Mouse (Mus musculus): ENCODE results near the gene Olfr598. TPM values are rescaled to one million over a fixed set of nuclear protein-coding genes. Genes with fewer than 3 reads are reported as not detected.
"Not testable (repeated sequence)": the region's sequence is repeated elsewhere in the genome, so short reads cannot be mapped to it uniquely, and the experiment has no call there.

The Olfr598 gene
- not detected in 3 replicates for total RNA-seq (2017)

DNA sequence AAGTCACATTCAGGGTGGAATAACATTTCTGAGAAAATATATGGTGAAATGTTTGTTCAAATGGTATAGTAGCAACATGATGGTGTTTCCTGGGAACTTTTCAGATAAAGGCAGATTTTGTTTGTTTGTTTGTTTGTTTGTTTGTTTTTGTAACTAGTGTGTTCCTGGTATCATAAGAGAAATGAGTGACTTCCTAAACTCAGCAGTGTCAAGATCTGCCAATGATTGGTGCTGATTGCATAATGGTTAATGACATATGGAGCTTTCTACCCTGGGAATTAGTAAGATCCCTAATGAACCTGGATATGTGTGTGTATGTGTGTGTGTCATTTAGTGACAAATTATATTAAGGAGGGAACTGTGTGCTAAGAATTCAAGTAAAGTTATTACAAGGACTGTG is at the start of gene Olfr598:
Gene Olfr598, plus strand, starts transcription at position 301 of the 400 bp plus-strand sequence.
- ATAC-seq (replicated peaks; ENCODE audit: insufficient number of reproducible peaks, low FRiP score, low TSS enrichment, poor library complexity, severe bottlenecking), result no peak

- ATAC-seq (replicated peaks; ENCODE audit: insufficient number of reproducible peaks, low FRiP score, low TSS enrichment, poor library complexity, severe bottlenecking), result not testable (repeated sequence)
These were observed 18.0 kb upstream of the Olfr598 start, which contains the start of gene Olfr596 for GRCm38 (mm10) chr7:103305348-103305747. Gene Olfr596 (plus strand): TSS chr7:103305648.

DNA sequence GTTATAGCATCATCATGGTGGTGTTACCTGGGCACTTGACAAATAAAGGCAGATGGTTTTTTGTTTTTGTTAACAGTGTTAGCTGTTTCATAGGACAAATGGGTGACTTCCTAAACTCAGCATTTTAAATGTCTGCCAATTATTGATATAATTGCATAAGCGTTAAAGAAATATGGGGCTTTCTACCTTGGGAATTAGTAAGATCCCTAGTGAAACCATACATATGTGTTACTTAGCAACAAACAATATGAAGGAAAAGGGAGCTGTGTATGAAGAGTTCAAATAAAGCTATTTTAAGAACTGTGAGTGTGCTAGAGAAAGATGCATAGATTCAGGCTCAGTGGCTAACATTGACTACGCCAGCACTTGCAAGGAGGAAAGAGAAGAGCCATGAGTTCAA is 7.4 kb upstream of the Olfr598 start, which contains the start of gene Olfr597:
Gene Olfr597, plus strand, starts transcription at position 301 of the 400 bp plus-strand sequence.
- not testable (repeated sequence) for ATAC-seq (replicated peaks; ENCODE audit: insufficient number of reproducible peaks, low FRiP score, low TSS enrichment, poor library complexity, severe bottlenecking)

DNA sequence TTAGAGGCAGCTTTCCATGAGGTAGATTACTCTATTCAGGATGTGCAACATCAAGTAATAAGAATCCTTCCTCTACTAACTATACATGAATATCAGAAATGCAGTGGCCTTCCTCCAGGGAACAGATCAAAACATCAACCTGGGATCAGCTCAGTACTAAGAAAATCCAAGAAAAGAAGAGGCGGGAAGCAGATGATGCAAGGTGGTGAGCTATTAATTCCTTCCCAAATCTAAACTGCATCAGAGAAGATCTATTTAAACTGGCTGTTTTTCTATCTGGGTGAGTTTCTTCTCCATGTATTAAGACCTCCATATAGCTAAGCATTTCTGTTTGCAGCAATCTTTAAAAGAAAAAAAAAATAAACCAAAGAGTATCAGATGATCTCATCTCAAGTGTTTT is 12.2 kb downstream of the Olfr598 start, which contains the start of gene Olfr599:
Gene Olfr599, plus strand, starts transcription at position 301 of the 400 bp plus-strand sequence.
- ATAC-seq (replicated peaks; ENCODE audit: insufficient number of reproducible peaks, low FRiP score, low TSS enrichment, poor library complexity, severe bottlenecking), result no peak

DNA sequence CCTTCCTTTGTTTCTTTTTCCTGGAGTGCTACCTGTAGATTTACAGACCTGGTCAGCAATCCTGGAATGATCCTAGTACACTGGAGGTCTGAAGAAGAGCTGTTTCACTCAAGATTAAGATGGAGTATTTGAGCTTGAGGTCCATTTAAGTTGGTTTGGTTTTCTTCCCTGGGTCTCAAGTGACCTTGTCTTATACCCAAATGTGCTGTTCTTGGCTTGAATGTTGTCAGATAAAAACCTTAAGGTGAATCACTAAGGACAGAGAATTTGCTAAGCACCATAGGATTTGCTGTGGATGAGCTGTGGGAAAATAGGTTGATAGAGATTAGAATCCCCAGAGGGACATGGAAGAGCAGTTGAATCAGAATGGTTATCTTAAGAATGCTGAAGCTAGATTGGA is 26.2 kb downstream of the Olfr598 start, which contains the start of gene Olfr600:
Gene Olfr600, minus strand, starts transcription at position 101 of the 400 bp plus-strand sequence.
- ATAC-seq (replicated peaks; ENCODE audit: insufficient number of reproducible peaks, low FRiP score, low TSS enrichment, poor library complexity, severe bottlenecking), result no peak

DNA sequence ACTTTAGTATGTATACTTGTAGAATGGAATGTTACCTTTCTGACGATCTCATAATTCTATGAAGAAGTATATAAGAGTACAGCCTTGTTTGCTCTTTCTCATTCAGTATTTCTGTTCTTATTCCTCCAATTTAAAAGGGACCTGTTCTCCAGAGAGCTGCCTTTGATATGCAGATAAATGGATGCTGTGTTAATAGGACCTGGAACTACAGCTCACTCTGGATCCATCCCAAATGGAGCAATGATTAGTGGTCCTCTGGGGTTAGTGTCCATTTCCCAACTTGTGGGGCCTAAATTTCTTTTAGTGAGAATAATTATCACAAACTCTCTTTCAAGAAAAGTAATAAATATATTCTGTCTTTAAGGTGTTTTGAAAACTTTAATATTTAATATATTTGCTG is 39.2 kb downstream of the Olfr598 start, which contains the start of gene Olfr601:
Gene Olfr601, minus strand, starts transcription at position 101 of the 400 bp plus-strand sequence.
- ATAC-seq (replicated peaks; ENCODE audit: insufficient number of reproducible peaks, low FRiP score, low TSS enrichment, poor library complexity, severe bottlenecking), result no peak

Other genes starting within 250 kb of the Olfr598 start
- gene Olfr584, start 241.7 kb upstream of the Olfr598 start, total RNA-seq (2017), result not detected in 3 replicates
- gene Olfr585, start 225.8 kb upstream of the Olfr598 start, total RNA-seq (2017), result 1.3 TPM in 1 of 3 replicates, not detected in the others
- gene Olfr586, start 197.9 kb upstream of the Olfr598 start, total RNA-seq (2017), result not detected in 3 replicates
- not detected in 3 replicates for gene Olfr588-ps1, start 182.7 kb upstream of the Olfr598 start, total RNA-seq (2017)
- gene Olfr589, start 167.2 kb upstream of the Olfr598 start, total RNA-seq (2017), result not detected in 3 replicates
- gene Olfr591, start 145.2 kb upstream of the Olfr598 start, total RNA-seq (2017), result not detected in 3 replicates
- 0.10 TPM in 1 of 3 replicates, not detected in the others for gene Olfr592, start 138.8 kb upstream of the Olfr598 start, total RNA-seq (2017)
- gene Olfr593, start 111.7 kb upstream of the Olfr598 start, total RNA-seq (2017), result not detected in 3 replicates
- gene Olfr594, start 106.6 kb upstream of the Olfr598 start, total RNA-seq (2017), result not detected in 3 replicates
- not detected in 3 replicates for gene Usp17ld, start 71.1 kb upstream of the Olfr598 start, total RNA-seq (2017)
- not detected in 3 replicates for gene Olfr596, start 17.9 kb upstream of the Olfr598 start, total RNA-seq (2017)
- gene Olfr597, start 7.3 kb upstream of the Olfr598 start, total RNA-seq (2017), result not detected in 3 replicates
- gene Olfr599, start 12.3 kb downstream of the Olfr598 start, total RNA-seq (2017), result not detected in 3 replicates
- not detected in 3 replicates for gene Olfr600, start 26.1 kb downstream of the Olfr598 start, total RNA-seq (2017)
- gene Olfr601, start 39.1 kb downstream of the Olfr598 start, total RNA-seq (2017), result not detected in 3 replicates
- not detected in 3 replicates for gene Olfr603, start 62.6 kb downstream of the Olfr598 start, total RNA-seq (2017)
- not detected in 3 replicates for gene Usp17lc, start 91.5 kb downstream of the Olfr598 start, total RNA-seq (2017)
- gene Olfr605, start 121.9 kb downstream of the Olfr598 start, total RNA-seq (2017), result not detected in 3 replicates
- gene Olfr606, start 125.5 kb downstream of the Olfr598 start, total RNA-seq (2017), result not detected in 3 replicates
- gene Olfr607, start 140.6 kb downstream of the Olfr598 start, total RNA-seq (2017), result not detected in 3 replicates
- gene Olfr608, start 146.3 kb downstream of the Olfr598 start, total RNA-seq (2017), result not detected in 3 replicates
- not detected in 3 replicates for gene Olfr609, start 174.5 kb downstream of the Olfr598 start, total RNA-seq (2017)
- gene Olfr610, start 188.6 kb downstream of the Olfr598 start, total RNA-seq (2017), result not detected in 3 replicates
- gene Olfr611, start 197.3 kb downstream of the Olfr598 start, total RNA-seq (2017), result not detected in 3 replicates
- not detected in 3 replicates for gene Olfr612, start 219.1 kb downstream of the Olfr598 start, total RNA-seq (2017)
- not detected in 3 replicates for gene Olfr613, start 224.5 kb downstream of the Olfr598 start, total RNA-seq (2017)
- not detected in 3 replicates for gene Olfr615, start 232.5 kb downstream of the Olfr598 start, total RNA-seq (2017)
- not detected in 3 replicates for gene Olfr616, start 245.6 kb downstream of the Olfr598 start, total RNA-seq (2017)
- gene Olfr617, start 249.5 kb downstream of the Olfr598 start, total RNA-seq (2017), result not detected in 3 replicates